In the genomic region with DNA sequence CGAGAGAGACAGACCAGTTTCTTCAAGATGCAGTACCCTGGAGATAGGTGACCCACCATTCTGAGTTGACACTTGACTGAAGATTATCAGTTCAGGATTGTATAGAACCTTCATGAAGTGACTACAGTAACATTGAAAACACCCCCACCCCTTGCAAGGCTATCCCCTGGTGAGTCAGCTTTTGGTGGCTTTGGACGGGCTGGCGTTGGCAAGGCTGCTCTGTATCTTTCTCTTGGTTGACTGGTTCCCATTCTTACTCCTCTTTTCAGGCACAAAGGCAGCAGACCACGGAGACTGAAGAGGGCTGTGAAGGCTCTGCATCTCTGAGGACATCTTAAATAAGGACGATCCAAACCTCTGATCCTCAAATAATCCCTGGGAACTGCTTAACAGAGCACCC, we compare ENCODE assay signal across 29 mouse cellular contexts. TPM values are rescaled to one million over a fixed set of nuclear protein-coding genes. Genes with fewer than 3 reads are reported as not detected.
"Had no signal": no experiment of that assay in that cellular context is flagged by ENCODE, and none has a peak within 500 bp of the region (broad histone marks: within the 10 kb centered on the region; RNA-seq: fewer than 3 reads in every experiment).

No protein-coding gene starts in this region.

- H3K9me3 ChIP-seq: embryonic facial prominence, embryonic 10.5 days; embryonic facial prominence, embryonic 12.5 days; embryonic facial prominence, embryonic 13.5 days; embryonic facial prominence, embryonic 15.5 days; forebrain, embryonic 10.5 days; forebrain, embryonic 12.5 days; forebrain, embryonic 13.5 days; forebrain, embryonic 15.5 days; heart, embryonic 10.5 days had no signal

- ATAC-seq: forebrain, embryonic 13.5 days; forebrain, embryonic 14.5 days; forebrain, embryonic 15.5 days; forebrain, embryonic 16.5 days; forebrain, postnatal 0 days had no signal

- H3K4me1 ChIP-seq: embryonic facial prominence, embryonic 12.5 days had no signal

- H3K27ac ChIP-seq: embryonic facial prominence, embryonic 10.5 days; embryonic facial prominence, embryonic 12.5 days; embryonic facial prominence, embryonic 13.5 days; embryonic facial prominence, embryonic 15.5 days; forebrain, embryonic 10.5 days; forebrain, embryonic 12.5 days; forebrain, embryonic 13.5 days; forebrain, embryonic 15.5 days; gastrocnemius, adult 2 months; heart, adult 2 months; heart, embryonic 10.5 days had no signal

- H3K9ac ChIP-seq: embryonic facial prominence, embryonic 12.5 days; embryonic facial prominence, embryonic 13.5 days; embryonic facial prominence, embryonic 15.5 days; forebrain, embryonic 12.5 days; forebrain, embryonic 13.5 days; forebrain, embryonic 15.5 days; forebrain, postnatal 0 days had no signal

- H3K4me2 ChIP-seq: embryonic facial prominence, embryonic 12.5 days; embryonic facial prominence, embryonic 13.5 days; embryonic facial prominence, embryonic 15.5 days; forebrain, embryonic 12.5 days; forebrain, embryonic 13.5 days; forebrain, embryonic 15.5 days had no signal

- DNase-seq: cerebellum, adult 8-10 months; cerebellum, adult 9-10 months; cerebellum, adult 9-11 months; cerebellum, postnatal 10 days; cerebellum, postnatal 14 days; cerebellum, postnatal 25 days; cerebellum, postnatal 36 days; embryo, embryonic 11 days; forebrain, postnatal 0 days; gastrocnemius, adult 2 months; gastrocnemius, postnatal 10 days; gastrocnemius, postnatal 14 days; gastrocnemius, postnatal 25 days; gastrocnemius, postnatal 36 days; heart, adult 18-20 months; heart, adult 2 months had no signal

- H3K4me3 ChIP-seq: embryonic facial prominence, embryonic 10.5 days; embryonic facial prominence, embryonic 12.5 days; embryonic facial prominence, embryonic 13.5 days; embryonic facial prominence, embryonic 15.5 days; erythroblast, embryonic 14.5 days; forebrain, embryonic 10.5 days; forebrain, embryonic 12.5 days; forebrain, embryonic 13.5 days; forebrain, embryonic 15.5 days; gastrocnemius, adult 2 months; heart, adult 2 months; heart, embryonic 10.5 days had no signal

RNA-seq across cellular contexts. Expression of gene Pou4f1, which starts 10.8 kb away (rescaled TPM):
- total RNA-seq: common myeloid progenitor, adult 5-6 weeks had no signal
- polyA plus RNA-seq: erythroblast, embryonic 14.5 days had no signal
